Mouse (Mus musculus) heart, adult 9 months (tissue): ENCODE data around the gene Gmppb.

Source experiments
- DNase-seq, 2 experiments: peaks; one replicate each; pipeline ENCODE4 v3.0.0; 2022; ENCODE audit warnings: low spot score in 2 of 2

Gmppb gene

DNA sequence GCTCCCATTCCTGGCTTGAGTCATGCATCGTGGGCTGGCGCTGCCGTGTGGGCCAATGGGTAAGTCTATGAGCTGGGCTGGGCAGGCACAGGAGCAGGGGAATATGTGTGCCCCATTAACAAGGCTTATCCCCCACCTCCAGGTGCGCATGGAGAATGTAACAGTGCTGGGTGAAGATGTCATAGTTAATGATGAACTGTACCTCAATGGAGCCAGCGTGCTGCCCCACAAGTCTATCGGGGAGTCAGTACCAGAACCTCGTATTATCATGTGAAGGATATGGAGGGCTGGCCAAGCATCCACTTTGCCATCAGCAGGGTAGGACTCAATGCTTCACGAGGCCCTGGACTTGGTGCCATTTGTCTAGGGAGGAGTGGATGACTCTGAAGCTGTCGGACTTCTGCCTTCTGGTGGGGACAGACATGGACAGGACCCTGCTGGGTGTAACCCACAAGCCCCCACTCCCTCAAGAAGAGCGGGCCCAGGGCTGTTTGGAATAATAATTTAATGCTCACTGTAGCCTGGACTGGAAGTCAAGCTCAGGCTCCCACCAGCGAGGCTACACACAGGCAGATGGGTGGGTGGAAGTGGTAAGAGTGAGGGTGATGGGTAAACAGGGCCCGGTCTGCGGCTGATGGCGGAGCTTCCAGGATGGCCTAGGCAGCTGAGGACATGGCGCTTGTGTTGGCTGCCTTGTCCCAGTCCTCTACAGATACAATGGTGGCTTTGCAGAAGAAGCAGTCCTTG lies 2.3 kb downstream of the Gmppb start:
- no peak for DNase-seq

- no peak for DNase-seq
Observed at GRCm38 (mm10) chr9:108051931-108052220, 2.8 kb downstream of the Gmppb start.

DNA sequence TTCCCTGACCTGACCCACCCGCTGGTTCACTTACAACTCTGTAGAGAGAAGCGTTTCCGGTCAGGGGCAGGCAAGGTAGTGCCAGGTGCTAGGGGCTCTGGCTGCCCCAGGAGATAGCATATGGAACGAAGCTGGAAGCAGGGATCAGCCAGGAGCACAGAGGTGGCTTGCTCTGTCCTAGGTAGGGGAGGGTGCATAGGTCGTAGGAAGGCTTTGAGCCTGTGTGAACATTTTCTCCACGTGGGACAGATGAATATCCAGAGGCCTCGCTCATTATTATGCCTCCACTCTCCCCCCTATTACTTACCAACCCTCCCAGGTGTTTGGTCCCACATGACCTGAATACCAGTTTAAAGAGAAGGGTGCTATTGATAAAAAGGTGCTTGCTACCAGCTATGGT lies 3.4 kb downstream of the Gmppb start:
- no peak for DNase-seq

GRCm38 (mm10) chr9:108052885-108053664 lies 4.0 kb downstream of the Gmppb start, which contains the start of gene Amigo3:
Gene Amigo3, plus strand, starts transcription at chr9:108053159.
- peak; percentile 95 to 99 for DNase-seq

DNA sequence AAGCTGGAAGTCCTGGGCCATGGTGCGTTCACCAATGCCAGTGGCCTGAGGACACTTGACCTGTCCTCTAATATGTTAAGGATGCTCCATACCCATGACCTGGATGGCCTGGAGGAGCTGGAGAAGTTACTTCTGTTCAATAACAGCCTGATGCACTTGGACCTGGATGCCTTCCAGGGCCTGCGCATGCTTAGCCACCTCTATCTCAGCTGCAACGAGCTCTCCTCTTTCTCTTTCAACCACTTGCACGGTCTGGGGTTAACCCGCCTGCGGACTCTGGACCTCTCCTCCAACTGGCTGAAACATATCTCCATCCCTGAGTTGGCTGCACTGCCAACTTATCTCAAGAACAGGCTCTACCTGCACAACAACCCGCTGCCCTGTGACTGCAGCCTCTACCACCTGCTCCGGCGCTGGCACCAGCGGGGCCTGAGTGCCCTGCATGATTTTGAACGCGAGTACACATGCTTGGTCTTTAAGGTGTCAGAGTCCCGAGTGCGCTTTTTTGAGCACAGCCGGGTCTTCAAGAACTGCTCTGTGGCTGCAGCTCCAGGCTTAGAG lies 4.7 kb downstream of the Gmppb start:
- DNase-seq = no peak

DNA sequence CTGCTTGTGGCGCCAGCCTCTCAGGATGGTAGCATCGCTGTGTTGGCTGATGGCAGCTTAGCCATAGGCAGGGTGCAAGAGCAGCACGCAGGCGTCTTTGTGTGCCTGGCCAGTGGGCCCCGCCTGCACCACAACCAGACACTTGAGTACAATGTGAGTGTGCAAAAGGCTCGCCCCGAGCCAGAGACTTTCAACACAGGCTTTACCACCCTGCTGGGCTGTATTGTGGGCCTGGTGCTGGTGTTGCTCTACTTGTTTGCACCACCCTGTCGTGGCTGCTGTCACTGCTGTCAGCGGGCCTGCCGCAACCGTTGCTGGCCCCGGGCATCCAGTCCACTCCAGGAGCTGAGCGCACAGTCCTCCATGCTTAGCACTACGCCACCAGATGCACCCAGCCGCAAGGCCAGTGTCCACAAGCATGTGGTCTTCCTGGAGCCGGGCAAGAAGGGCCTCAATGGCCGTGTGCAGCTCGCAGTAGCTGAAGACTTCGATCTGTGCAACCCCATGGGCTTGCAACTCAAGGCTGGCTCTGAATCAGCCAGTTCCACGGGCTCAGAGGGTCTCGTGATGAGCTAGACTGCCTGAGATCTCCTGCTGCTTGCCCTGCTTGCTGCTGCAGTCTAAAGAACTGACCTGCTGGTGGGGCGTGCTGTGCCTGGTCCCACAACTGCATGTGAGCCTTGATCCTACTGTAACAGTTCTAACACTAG lies 5.4 kb downstream of the Gmppb start:
- DNase-seq = no peak

GRCm38 (mm10) chr9:108055061-108055460 lies 6.0 kb downstream of the Gmppb start:
- DNase-seq = no peak

GRCm38 (mm10) chr9:108055661-108056237 lies 6.7 kb downstream of the Gmppb start:
- no peak for DNase-seq

- DNase-seq = no peak
Observed at GRCm38 (mm10) chr9:108056361-108057261, 7.6 kb downstream of the Gmppb start.

DNA sequence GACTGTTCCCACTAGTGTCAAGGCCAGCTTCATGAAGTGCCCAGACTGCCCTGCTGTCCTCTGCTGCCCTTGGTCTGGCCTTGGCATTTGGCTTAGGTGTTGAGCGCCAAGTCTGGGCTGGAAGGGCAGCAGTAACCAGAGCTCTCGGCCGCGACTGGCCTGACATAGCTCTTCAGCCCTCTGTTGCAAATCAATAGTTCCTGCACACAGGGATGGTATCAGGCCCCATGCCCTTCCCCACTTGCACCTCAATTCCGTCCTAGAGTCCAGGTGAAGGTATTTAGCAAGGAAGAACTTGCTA lies 8.2 kb downstream of the Gmppb start:
- peak in 1 of 2 experiments; percentile 51 for DNase-seq

- no peak for DNase-seq
Observed at GRCm38 (mm10) chr9:108058291-108058690, 9.2 kb downstream of the Gmppb start.

- DNase-seq = no peak
Observed at GRCm38 (mm10) chr9:108062142-108062541, 13.1 kb downstream of the Gmppb start.

GRCm38 (mm10) chr9:108063361-108063760 lies 14.3 kb downstream of the Gmppb start:
- no peak for DNase-seq

DNA sequence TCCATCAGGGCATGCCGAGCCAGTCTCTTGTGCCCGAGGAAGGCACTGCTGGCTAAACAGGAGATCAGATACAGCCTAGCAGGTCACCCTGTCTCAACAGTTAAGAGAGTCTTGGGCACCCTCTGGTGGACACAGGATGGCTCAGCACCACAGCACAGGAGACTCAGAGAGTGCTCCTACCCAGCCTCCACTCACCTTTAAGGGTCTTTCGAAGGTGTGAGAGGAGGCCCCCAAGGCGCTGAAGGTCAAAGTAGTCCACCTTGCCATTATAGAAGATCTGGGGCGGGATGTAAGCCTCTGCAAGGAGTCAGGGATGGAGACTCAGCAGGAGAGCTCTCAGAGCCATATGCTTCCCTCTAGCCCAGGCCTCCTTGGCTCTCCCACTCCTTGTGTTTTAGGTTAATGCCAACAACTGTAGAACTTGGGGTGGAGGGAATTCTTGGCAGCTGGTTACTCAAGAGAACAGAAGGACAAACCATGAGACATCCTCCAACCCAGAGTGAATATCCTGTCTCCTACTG lies 16.5 kb downstream of the Gmppb start:
- peak in 1 of 2 experiments; percentile 53 for DNase-seq

GRCm38 (mm10) chr9:108067199-108067598 lies 18.2 kb downstream of the Gmppb start:
- no peak for DNase-seq

DNA sequence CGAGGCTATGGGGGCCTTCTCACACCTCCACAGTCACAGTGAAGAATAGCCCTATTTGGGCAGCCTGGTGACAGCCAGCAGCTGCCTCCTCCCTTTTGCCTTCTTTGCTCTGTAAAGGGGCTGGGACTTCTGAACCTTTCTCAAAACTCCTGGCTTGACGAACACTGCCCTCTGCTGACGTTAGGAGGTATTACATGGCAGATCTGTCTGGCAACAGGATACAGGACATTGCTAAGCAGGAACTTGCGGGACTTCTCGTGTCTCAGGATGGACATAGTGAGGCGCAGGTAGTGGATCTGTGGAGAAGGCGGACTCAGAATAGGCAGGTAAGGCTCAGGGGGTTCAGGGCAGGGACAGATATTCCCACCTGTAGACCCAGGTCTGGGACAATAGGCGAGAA lies 18.9 kb downstream of the Gmppb start:
- peak; percentile 59 to 87 for DNase-seq

DNA sequence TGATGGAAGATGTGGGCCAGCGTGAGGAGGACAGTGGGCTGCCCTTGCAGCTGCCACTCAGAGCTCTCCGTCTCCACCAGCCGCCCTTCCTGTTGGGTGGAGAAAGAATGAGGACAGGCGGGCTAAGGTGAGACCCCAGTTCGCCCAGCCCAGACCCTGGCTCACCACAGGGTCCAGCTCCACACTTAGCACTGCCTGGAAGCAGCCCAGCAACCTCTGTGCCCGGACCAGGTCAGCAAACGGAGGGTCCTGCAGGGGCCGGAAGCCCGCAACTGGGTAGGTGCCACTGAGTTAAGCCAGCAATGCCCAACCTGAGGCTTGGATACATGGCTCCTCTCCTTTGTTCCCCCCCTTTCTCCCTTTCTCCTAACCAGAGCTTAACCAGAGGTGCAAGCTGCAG lies 20.0 kb downstream of the Gmppb start:
- no peak for DNase-seq

DNA sequence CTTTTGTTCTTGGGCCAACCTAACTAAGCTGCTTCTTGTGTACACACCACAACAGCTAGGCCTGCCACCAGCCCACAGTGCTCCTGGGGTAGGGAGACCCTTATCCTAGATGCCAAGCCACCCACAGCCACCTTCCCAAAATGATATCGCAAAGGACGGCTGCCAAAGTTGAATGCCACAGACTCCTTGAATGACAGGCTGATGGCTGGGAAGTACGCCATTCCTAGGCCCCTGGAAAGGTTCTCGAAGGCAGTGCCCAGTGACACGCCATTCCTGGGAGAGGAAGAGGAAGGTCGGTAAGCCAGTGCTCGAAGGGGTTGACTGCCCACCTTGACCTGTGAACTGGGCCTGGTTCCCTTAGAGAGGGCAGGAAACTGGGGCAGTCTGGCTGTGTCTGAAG lies 20.5 kb downstream of the Gmppb start:
- DNase-seq = no peak

DNA sequence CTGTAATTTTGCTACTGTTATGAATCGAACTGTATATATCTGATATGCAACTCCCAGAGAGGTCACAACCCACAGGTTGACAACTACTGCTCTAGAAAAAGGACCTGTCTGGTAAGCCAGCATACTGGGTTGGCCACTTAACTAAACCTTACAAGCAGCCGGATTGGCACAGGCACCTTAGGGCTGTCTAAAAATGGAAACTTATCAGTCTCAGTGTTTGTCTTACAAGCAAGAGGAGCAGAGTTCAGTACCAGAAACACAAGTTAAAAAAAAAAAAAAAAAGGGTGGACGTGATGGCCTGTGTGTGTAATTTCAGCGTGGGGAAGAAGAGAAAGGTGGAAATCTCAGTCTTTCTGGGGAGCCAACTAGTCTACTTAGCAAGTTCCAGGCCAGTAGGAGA lies 22.8 kb downstream of the Gmppb start:
- no peak for DNase-seq

DNA sequence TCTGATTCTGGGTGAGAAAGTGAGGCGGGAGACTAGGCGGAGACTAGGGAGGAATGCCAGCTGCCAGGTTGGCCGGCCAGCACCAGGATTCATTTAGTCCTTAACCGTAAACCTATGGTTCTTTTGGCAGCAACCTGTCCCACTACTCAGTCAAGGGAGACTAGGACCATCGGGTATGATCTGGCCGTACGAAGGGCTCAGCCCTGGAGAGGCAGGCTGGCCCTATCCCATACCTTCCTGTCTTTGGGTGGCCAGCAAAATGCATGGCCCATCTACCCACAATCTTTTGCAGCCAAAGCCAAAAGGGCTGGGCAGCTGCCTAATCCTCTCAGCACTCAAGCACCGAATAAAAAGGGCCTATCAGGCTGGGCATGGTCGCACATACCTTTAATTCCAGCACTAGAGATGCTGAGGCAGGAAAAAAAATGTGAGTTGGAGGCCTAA lies 23.5 kb downstream of the Gmppb start:
- no peak for DNase-seq
